Mouse (Mus musculus) adipocyte (in vitro differentiated cells): ENCODE measurements around the gene Pou5f1.
A peak's percentile ranks its signal among the peaks of the same experiment; 100 is the strongest.

ENCODE experiments used
- DNase-seq: peaks from one replicate; pipeline ENCODE4 v3.0.0-alpha.2; 2016; ENCODE audit warnings: low spot score

The Pou5f1 gene

DNA sequence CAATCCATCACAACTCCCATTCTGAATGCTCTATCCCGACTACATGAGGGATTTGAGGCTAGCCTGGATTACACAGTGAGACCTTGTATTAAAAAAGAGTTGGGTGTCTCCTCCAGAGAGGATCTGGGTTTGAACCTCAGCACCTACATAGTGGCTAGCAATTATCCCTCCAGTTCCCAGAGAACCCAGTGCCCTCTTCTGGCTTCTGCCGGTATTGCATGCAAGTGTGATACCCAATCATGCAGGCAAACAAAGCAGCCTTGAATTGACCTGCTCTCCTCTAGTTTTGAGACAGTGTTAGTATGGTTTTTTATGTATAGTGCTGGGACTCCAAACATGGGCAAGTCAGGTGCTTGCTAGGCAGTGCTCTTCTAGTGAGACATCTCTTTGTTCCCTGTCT, 8.1 kb downstream of the Pou5f1 start:
- peak; percentile 74 for DNase-seq

DNA sequence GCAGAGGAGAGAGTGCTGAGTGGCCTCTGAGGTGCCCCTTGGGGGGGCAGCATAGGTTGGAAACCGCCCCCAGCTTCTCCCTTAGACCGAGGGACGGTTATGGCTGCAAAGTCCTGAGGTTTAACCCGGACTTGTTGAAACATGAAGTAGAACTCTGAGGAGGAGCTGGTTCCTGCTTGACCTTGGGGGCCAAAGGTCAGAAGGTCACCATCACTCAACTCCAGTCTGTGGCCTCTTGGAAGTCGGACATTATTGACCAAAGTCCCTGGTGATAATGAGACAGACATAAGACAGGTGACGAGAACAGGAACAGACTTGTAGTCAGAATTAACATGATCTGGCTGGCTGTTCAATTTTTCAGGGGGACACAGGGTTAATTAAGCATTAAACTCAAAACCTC, 8.9 kb downstream of the Pou5f1 start:
- DNase-seq: no peak

DNA sequence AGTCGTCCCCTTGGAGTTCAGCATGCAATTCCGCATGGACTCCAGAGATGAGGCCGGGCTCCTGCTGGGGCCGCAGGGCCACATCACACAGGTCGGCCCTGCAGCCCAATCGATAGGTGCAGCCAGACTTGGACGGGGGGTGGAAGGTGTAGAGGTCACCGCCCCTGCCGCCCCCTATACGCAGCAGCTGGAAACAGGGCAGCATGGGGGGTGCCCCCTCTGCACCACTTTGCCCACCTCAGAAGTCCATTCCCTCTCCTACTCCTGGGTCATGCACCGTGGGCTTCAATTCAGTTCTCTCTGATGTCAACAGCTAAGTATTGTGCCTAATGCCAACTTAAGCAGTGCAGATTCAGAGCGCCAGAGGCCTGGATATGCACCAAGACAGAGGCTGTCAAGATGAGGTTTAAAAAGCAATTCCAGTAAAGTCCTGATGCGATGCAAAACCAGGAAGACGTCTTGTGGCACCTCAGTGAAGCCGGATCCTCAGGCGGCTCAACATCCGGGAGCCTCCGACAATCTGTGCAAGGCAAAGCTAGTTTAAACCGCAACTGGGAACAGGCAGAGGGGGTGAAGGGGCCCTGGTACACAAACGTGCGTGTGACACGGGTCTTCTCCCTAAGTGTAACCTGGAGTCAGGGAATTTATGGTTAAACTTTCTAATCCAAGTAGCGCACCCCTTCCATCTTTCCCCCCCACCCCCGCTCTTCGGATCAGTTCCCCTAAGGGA, 10.3 kb downstream of the Pou5f1 start:
- peak; percentile 57 for DNase-seq

DNA sequence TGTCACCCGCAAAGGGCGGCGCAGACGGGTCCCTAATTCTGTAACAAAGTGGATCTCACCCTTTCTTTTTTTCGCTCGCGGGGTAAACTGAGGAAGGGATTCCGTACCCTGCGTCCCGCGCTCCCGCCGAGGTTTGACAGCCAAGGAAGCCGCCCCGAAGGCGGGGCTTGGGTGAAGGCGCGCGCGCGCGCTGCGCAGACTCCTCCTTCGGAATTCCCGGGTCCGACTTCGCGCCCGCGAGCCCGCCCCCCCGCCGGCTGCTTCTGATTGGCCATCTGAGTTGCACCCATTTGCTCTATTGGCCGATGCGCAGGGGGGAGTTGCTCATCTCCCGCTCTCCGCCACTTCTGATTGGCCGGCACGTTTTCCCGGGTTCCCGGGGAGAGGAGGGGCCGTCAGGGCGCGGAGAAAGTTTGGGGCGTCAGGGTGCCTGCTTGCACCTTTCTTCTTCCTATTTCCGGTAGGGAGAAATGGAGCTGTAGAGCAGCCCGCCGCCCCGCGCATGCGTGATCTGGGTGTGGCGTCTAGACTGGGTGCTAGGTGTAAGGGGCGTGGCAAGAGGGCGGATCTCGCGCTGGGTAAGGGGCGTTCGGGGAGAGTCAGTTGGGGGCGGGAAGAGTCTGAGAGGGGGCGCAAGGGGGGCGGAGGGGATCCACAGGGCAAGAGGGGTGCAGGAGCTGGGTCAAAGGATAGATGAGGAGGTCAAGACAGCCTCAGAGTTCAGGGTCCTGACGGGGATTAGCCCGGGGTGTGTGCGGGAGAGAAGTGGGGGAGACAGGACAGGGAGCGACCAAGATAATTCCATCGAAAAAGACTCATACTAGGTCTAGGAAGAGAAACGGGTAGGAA, 11.1 kb downstream of the Pou5f1 start, which contains the start of the genes Tcf19 and Cchcr1:
TSS of gene Tcf19 (minus strand) at position 173 of the 849 bp plus-strand sequence.
TSS of gene Cchcr1 (plus strand) at position 449 of the 849 bp plus-strand sequence.
- peak; percentile 99 for DNase-seq

DNA sequence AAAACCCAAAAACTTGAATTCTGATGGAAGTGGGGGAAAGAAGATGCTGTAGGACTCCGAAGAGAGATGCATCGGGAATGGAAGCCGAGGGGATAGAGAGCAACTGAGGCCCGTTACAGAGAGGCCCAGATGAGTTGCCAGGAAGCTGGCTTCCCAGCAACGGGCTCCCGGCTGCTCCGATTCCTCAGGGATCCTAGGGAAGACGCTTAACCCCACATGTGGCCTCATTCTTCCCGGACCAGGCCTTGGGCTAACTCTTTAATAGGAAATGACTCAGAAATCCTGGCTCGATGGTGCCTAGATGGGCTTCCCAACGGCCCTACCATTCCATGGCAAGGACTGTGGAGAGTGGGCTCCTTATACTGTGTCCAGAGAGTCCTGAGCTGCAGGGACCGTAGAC, 11.7 kb downstream of the Pou5f1 start:
- peak; percentile 58 for DNase-seq

DNA sequence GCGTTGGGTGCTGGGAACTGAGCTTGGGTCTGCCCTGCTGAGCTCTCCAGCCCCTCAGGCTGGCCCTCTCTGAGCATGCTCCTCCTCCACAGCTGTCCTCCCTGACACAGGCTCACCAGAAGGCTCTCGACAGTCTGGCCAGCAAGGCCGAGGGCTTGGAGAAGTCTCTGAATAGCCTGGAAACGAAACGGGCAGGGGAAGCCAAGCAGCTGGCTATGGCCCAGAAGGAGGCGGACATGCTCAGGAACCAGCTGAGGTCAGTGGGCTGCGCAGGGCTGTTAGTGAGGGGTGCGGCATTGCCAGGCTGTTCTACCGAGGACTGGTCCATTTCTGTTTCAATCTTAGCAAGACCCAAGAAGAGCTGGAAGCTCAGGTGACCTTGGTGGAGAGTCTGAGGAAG, 18.5 kb downstream of the Pou5f1 start:
- no peak for DNase-seq

DNA sequence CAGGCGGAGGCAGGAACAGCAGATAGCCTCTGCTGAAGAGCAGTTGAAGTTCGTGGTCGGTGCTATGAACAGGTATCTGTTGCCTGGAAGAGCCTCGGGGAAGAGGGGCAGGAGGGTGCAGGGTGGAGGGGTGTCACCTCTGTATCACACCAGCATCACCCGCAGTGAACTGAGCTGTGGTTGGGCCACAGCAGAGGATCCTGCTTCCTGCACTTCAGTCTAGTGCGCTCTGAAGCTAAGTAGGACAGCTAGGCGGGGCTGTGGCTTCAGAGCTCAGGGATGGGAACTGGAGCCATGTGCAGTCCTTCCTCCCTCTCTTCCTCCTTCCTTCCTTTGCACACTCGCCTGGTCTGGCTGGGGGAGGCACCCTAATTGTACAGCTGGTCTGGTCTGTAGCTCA, 20.8 kb downstream of the Pou5f1 start:
- DNase-seq: no peak

DNA sequence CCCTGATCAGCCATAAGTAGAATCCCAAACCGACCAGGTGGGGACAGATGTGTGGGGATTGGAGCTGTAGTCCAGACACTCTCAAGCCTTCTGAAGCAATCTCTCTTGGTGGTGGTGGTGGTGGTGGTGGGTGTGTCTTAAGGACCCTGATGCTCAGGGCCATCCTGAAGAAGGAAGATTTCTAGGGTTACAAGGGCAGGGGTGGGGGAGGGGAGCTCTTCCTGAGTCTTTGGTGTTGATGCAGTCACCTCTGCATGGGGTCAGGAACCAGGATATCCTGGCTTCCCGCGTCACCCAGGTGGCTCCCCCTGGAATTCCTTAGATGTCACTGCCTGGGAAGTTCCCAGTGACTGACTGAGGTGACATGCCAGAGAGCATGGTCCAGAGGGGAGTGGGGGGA, 26.5 kb downstream of the Pou5f1 start:
- DNase-seq: no peak

DNA sequence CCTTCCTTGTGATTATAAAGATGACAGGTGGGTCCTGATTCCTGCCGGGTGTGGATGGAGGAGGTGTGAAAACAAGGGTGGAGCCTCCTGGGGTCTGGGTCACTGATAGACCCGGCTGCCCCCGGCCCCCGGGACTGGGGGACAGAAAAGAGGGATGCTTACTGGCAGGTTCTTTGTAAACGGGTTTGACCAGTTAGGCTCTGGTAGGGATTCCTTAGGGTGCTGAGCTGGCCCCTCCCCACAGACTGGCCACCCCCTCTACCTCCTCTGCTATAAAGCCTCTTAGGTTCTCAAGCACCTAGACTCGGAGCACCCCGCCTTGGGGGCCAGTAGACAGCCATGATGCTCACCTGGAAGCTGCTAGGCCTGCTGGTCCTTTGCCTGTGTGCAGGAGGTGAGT, 27.1 kb downstream of the Pou5f1 start, which contains the start of gene Psors1c2:
TSS of gene Psors1c2 (plus strand) at position 301 of the 400 bp plus-strand sequence.
- DNase-seq: no peak

DNA sequence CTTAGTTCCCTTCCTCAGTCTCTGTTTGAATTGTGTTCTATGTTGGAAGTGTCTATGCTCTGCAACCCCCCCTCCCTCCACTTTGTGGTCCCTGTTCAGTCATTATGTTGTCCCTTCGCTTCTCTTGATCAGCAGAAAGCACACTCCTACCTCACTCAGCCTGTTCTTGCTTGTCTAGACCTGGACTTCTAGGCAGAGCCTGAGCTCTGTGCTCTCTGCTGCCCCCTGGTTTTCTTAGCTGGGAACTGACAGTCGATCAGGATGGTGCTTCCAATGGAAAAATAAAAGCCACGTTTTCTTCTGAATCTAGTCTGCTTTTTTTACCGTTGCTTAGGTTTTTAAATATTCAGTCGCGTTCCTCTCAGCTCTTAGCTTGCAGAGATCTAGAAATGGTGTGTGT, 28.5 kb downstream of the Pou5f1 start:
- DNase-seq: peak; percentile 90

DNA sequence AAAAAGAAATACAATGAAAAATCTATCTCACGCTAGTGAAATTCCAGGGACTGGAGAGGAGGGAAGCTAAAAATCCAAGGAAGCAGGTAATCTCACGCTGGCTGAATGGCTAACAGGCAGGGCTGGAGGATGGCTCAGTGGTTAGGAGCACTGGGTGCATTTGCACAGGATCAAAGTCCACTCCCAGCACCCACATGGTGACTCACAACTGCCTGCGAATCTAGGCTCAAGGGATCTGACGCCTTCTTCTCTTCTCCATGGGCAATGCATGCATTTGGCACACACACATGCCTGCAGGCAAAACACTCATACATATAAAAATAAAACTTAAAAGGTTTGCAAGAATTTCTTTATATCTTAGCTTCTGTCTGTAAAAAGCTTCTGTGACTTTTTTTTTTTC, 31.6 kb downstream of the Pou5f1 start:
- no peak for DNase-seq

DNA sequence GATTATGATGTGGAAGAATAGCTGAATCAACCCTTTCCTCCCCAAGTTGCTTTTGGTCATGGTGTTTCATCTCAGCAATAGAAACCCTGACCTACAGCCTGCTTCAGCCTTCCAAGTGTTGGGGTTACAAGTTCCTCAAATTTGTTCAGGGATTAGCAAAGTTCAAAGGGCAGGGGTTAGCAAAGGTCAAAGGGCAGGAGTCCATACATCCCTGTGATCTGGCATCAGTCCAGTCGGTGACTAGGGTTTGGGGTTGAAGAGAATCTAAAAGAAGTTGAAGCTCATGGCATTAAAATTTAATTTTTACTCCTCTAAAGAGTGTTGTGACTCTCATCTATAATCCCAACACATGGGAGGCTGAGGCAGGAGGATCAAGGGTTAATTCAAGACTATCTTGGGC, 32.7 kb downstream of the Pou5f1 start:
- no peak for DNase-seq

DNA sequence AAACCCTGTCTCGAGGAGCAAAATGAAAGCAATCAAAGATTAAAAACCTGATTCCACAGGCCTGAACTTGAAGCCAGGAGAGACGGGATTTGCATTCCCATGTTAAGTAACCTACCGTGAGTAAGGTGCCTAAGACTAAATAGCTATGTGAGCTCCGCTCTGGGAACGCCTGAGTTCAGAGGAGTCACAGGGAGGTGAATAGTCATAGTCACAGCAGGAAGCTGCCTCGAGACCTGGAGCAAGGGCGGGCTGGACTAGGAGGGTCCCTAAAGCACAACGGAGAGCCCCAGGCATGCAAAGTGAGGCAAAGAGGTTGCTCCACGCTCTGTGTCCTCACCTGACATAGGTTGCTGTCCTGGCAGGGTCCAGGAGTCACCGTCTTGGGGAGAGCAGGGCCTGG, 33.7 kb downstream of the Pou5f1 start:
- no peak for DNase-seq

DNA sequence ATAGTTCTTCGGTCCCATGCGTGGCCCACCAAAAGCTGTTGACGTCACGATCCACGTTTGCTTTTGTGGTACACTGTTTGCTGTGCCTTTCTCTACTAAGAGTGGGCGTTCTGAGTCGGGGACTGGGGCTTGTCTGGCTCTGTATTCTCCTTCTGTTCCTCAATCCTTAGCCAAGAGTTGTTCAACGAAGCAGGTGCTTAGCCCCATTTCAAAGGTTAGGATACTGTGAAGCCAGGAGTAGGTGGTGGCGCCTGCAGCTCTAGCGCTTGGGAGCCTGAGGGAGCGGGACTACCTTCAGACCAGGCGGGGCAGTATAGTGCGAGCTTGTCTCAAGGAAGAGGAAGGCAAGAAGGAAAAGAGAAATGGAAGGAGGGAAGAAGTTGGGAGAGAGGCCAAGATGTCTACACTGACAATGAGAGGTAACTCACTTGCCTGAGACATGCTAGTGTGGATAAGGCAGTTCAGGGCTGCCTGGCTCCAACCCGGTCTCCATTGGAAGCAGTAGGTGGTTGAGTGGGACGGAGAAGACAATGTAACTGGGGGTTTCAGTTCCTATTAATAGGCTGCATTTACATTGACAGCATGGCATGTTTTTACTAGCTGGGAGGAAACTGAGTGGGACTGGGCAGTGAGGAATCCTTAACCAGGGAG, 37.1 kb downstream of the Pou5f1 start:
- DNase-seq: no peak

DNA sequence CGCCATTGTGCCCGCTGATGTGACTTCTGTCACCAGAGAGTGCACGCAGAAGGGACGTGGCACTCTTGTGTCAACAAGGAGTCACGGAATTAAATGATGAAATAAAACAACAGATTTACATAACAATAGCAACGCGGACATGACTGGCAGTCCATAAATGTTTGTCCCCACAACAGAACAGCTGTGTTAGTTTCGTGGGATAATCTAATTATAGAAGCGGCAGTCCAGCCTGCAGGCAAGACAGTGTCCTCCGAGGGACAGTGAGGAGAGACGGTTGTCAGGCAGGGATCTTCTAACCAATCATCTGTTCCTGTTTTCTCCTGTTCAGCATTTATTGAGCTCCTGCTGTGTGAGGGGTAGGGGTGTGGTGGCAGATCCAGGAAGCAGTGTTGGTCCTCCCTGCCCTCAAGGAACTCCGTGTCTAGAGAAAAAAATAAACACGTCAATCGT, 37.6 kb downstream of the Pou5f1 start:
- DNase-seq: no peak

DNA sequence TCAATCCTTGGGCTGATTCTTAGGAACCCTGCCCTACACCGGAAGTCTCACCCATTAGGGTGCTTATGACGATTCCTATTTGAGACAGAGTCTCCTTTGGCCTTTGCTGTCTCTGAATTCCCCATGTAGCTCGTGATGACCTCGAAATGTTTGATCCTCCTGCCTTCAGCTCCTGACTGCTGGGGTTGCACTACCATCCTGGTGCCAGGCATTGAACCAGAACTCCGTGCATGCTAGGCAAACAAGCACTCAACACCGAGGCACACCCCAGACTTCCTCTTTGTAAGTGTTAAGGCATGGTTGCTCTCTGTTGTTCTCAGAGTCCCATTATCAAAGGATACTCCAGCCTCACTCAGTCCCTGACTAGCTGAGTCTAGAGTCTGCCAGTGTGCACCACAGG, 38.2 kb downstream of the Pou5f1 start:
- DNase-seq: no peak

DNA sequence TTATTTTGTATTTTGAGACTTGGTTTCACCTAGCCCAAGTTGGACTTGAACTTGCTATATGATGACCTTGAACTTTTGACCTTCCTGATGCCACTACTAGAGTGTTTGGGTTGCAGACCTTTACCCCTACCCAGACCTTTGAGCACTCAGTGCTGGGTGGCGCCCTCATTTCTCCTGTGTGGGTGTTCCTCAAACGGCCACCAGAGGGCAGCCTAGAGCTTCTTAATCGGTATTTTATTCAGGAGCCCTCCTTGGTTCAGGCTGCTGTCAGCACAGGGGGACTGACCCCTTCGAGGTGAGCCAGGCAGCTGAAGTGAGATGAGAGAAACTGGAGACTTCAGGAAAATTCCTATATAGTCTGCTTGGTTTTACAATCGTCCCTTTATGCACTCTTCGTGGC, 38.9 kb downstream of the Pou5f1 start:
- peak; percentile 56 for DNase-seq

DNA sequence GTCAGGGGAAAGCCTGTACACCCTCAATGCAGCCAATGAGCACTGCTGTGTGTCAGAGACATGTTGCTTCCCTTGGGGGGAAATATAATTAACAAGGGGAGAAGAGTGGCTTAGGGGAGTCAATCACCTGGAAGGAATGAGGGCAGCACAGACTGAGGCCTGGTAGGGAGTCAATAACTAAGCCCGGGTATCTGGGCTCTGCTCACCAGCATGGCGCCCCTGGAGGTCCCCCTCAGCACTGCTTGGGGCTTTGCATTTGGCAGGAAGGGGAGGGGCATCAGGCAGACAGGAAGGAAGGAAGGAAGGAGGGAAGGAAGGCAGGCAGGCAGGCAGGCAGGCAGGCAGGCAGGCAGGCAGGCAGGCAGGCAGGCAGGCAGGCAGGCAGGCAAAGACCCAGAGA, 41.6 kb downstream of the Pou5f1 start:
- DNase-seq: no peak

DNA sequence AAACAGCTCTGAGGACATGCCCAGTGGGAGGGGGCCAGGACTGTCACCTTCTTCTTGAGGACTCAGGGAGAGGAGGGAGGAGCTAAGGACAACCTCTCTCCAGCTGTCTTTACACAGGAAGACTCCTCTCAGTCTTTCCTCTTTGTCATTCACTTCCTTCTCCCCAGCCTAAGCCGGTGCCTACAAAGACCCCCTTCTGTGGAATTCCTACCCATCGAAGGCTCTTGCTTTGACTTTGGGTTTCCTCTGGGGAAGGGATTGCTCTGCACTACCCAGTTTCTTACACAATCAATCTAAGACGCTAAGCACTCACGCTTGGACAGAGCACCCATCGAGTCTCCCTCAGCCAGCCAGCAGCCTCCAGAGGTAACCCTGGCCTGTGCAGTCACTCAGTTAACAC, 42.8 kb downstream of the Pou5f1 start:
- DNase-seq: no peak

DNA sequence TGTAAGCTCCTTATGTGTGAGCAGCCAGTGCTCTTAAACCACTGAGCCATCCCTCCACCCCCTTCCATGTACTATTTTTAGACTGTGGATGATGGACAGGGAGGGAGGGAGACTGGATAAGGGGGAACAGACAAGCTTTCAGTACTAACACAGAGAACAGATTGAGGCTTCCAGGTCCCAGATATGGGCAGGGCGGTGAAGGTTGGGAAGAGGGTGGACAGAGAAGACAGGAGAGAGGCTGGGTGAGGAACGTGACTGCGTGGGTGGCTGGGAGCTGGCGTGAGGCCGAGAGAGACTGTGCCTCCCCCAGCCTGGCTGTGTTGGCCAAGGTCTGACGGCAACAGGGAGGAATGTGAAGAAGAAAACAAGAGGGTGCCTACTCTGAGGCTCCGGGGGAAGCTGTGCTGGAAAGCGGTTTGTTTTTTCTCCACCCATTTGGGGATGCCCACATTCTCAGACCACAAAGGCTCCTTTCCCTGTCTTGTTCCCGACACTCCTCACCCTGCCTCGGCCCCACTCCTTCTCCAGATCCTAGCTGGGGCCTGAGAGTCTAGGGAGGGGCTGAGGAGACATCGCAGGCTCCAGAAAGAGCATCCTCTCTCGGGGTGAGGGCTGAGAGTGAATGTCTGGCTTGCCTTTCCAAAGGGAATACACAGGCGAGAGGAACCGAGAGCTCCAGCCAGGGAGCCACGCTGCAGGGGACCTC, 43.8 kb downstream of the Pou5f1 start:
- peak; percentile 80 for DNase-seq

DNA sequence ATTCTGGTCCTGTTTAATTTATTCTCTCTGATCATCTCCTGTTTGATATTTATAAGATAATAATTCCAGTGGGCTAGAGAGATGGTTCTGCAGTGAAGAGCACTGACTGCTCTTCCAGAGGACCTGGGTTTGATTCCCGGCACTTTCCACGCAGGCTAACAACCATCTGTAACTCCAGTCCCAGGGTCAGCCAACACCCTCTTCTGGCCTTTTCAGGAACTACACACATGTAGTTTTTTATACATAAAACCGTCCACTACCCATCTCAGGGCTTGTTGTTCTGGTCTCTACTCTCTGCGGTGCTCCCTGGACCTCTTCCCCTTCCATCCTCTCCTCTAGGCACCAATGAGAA, 44.3 kb downstream of the Pou5f1 start:
- no peak for DNase-seq

DNA sequence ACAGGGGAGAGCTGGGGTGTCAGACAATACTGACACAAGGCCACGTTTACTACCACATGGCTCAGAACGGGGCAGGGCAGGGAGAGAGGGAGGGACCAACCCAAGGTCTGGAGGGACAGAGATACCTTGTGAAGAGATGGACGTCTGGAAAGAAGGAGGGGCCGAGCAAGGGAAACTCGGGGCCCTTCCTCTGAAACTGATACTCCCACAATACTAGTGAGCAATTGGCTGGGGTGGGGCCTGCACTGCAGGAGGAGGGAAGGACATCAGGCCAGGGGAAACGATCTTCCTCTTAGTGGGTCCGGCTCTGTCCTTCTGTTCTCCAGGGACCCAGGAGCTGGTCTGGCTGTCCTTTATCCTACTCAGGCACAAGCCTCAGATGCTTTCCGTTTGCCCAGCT, 45.1 kb downstream of the Pou5f1 start:
- no peak for DNase-seq
